Mouse (Mus musculus) thymus, postnatal 10 days (tissue): ENCODE measurements around the gene March10.

Source experiments
- DNase-seq, 2 experiments: peaks; one replicate each; pipeline ENCODE4 v3.0.0; 2021; ENCODE audit warnings: low spot score in 2 of 2

March10 gene

GRCm38 (mm10) chr11:105407846-105408441 lies 48.6 kb downstream of the March10 start:
- DNase-seq: no peak

GRCm38 (mm10) chr11:105402355-105402754 lies 54.2 kb downstream of the March10 start:
- DNase-seq: no peak

- DNase-seq: no peak
These were observed 66.2 kb downstream of the March10 start for GRCm38 (mm10) chr11:105390290-105390689.

GRCm38 (mm10) chr11:105388636-105389035 lies 67.9 kb downstream of the March10 start:
- DNase-seq: no peak

GRCm38 (mm10) chr11:105385266-105385665 lies 71.3 kb downstream of the March10 start:
- DNase-seq: no peak

GRCm38 (mm10) chr11:105375821-105376235 lies 80.7 kb downstream of the March10 start:
- DNase-seq: no peak

- no peak for DNase-seq
These were observed 81.9 kb downstream of the March10 start for GRCm38 (mm10) chr11:105374526-105375175.

- DNase-seq: no peak
These were observed 82.7 kb downstream of the March10 start for GRCm38 (mm10) chr11:105373881-105374280.

GRCm38 (mm10) chr11:105371818-105372217 lies 84.7 kb downstream of the March10 start:
- DNase-seq: no peak

GRCm38 (mm10) chr11:105369526-105370386 lies 86.8 kb downstream of the March10 start:
- no peak for DNase-seq

- DNase-seq: no peak
These were observed 87.7 kb downstream of the March10 start for GRCm38 (mm10) chr11:105368833-105369232.

GRCm38 (mm10) chr11:105367163-105367562 lies 89.4 kb downstream of the March10 start:
- DNase-seq: no peak

GRCm38 (mm10) chr11:105366051-105366450 lies 90.5 kb downstream of the March10 start:
- no peak for DNase-seq

- no peak for DNase-seq
These were observed 90.9 kb downstream of the March10 start for GRCm38 (mm10) chr11:105365611-105366010.

GRCm38 (mm10) chr11:105364386-105365065 lies 92.0 kb downstream of the March10 start:
- peak in 1 of 2 experiments; percentile 45 for DNase-seq

- no peak for DNase-seq
These were observed 92.7 kb downstream of the March10 start for GRCm38 (mm10) chr11:105363598-105364385.

- peak; percentile 58 to 87 for DNase-seq
These were observed 93.5 kb downstream of the March10 start for GRCm38 (mm10) chr11:105362946-105363597.

GRCm38 (mm10) chr11:105362041-105362765 lies 94.3 kb downstream of the March10 start:
- DNase-seq: no peak

- no peak for DNase-seq
These were observed 100.2 kb downstream of the March10 start for GRCm38 (mm10) chr11:105356301-105356700.

- no peak for DNase-seq
These were observed 102.6 kb downstream of the March10 start for GRCm38 (mm10) chr11:105353891-105354280.
